Mouse (Mus musculus) kidney, adult 2 months (tissue): ENCODE results near the gene Fam57b. TPM values are rescaled to one million over a fixed set of nuclear protein-coding genes. Genes with fewer than 3 reads are reported as not detected.

Experiments used
- DNase-seq: peaks from one replicate; pipeline ENCODE4 v3.0.0; 2021
- H3K27ac ChIP-seq: fragments of 200-500 bp; 2 replicates; pipeline ENCODE4 v1.5.1; 2012; ENCODE audit warnings: low read depth, low read length, control low read depth, inconsistent platforms; ENCODE audit not compliant: insufficient read depth
- H3K27me3 ChIP-seq: fragments of 200-500 bp; replicated peaks from 2 replicates; pipeline ENCODE4 v1.6.1; 2012; ENCODE audit warnings: mild to moderate bottlenecking, moderate library complexity, low read length, inconsistent platforms; ENCODE audit not compliant: control insufficient read depth, insufficient read depth
- H3K36me3 ChIP-seq: fragments of 200-500 bp; 2 replicates; pipeline ENCODE4 v1.6.1; 2012; ENCODE audit warnings: mild to moderate bottlenecking, moderate library complexity, low read length, inconsistent platforms; ENCODE audit not compliant: control insufficient read depth, insufficient read depth
- H3K4me1 ChIP-seq: fragments of 200-500 bp; 2 replicates; pipeline ENCODE4 v1.6.1; 2011; ENCODE audit warnings: low read length; ENCODE audit not compliant: control insufficient read depth, insufficient read depth
- H3K4me3 ChIP-seq: fragments of 200-500 bp; 2 replicates; pipeline ENCODE4 v1.5.1; 2011; ENCODE audit warnings: mild to moderate bottlenecking, low read depth, low read length, control low read depth; ENCODE audit not compliant: insufficient read depth
- CTCF ChIP-seq: fragments of 200-500 bp; conservative IDR thresholded peaks from 2 replicates; pipeline ENCODE4 v1.5.1; 2011; ENCODE audit warnings: low read depth, mild to moderate bottlenecking, control low read depth, low read length, moderate library complexity, mixed read lengths; ENCODE audit not compliant: insufficient read depth, insufficient read length
- POLR2A ChIP-seq: fragments of 200-500 bp; IDR thresholded peaks from one replicate; pipeline ENCODE4 v1.6.1; 2011; ENCODE audit warnings: low read depth, low read length, control low read depth
- WGBS: fragments of 180-500 bp; shearing (Covaris S2); methylation state at CpG from one replicate; pipeline ENCODE4 v1.1.7; 2018; 5-methylcytosine and 5-hydroxymethylcytosine counted together
- polyA plus RNA-seq: library from polyadenylated mRNA; depleted of rRNA; stranded (reverse); fragments of >200 nt; gene quantifications from 2 replicates; pipeline ENCODE4 v1.2.3, GENCODE M21; 2012

The Fam57b gene
- polyA plus RNA-seq, 1 experiment = 6.3 TPM

GRCm38 (mm10) chr7:126832036-126832598 is 34.6 kb downstream of the Fam57b start:
- H3K27ac ChIP-seq = peak overlapping the region; percentile 57; the same call in 1 of the 2 replicates
- peak; percentile 87 for DNase-seq
- peak; percentile 93 for TF ChIP-seq CTCF
- no peak for TF ChIP-seq POLR2A
- 1% methylated on average over 21 of the region's 21 CpGs for WGBS
- H3K36me3 ChIP-seq = no peaks in the 10 kb centered on the region
- no peaks in the 10 kb centered on the region for H3K27me3 ChIP-seq
- H3K4me3 ChIP-seq = peak overlapping the region; percentile 41
- H3K4me1 ChIP-seq = peaks cover 4% of the 10 kb centered on the region; the same call in 1 of the 2 replicates

- no peaks in the 10 kb centered on the region for H3K36me3 ChIP-seq
- TF ChIP-seq CTCF = no peak
- TF ChIP-seq POLR2A = no peak
- H3K27ac ChIP-seq = no peak overlapping the region
- H3K27me3 ChIP-seq = no peaks in the 10 kb centered on the region
- WGBS = 97% methylated on average over 1 of the region's 1 CpGs
- peaks cover 4% of the 10 kb centered on the region; the same call in 1 of the 2 replicates for H3K4me1 ChIP-seq
- no peak for DNase-seq
- H3K4me3 ChIP-seq = no peak overlapping the region
Measured at GRCm38 (mm10) chr7:126833294-126833693, 35.8 kb downstream of the Fam57b start.

GRCm38 (mm10) chr7:126843276-126843675 is 45.8 kb downstream of the Fam57b start:
- no peaks in the 10 kb centered on the region for H3K4me1 ChIP-seq
- TF ChIP-seq CTCF = no peak
- TF ChIP-seq POLR2A = no peak
- WGBS = 83% methylated on average over 9 of the region's 9 CpGs
- H3K27me3 ChIP-seq = peaks cover 2% of the 10 kb centered on the region
- no peak overlapping the region for H3K4me3 ChIP-seq
- DNase-seq = no peak
- H3K27ac ChIP-seq = no peak overlapping the region
- H3K36me3 ChIP-seq = no peaks in the 10 kb centered on the region

GRCm38 (mm10) chr7:126845516-126845915 is 48.0 kb downstream of the Fam57b start:
- no peak for TF ChIP-seq CTCF
- Histone ChIP-seq H3K27ac (no peak overlapping the region), H3K4me3 (no peak overlapping the region), H3K27me3 (peaks cover 3% of the 10 kb centered on the region), H3K4me1 (no peaks in the 10 kb centered on the region), H3K36me3 (no peaks in the 10 kb centered on the region)
- WGBS = 85% methylated on average over 2 of the region's 2 CpGs
- DNase-seq = no peak

GRCm38 (mm10) chr7:126847116-126847420 is 49.6 kb downstream of the Fam57b start, which contains the start of gene Doc2a:
Gene Doc2a (plus strand): TSS chr7:126847416.
- Histone ChIP-seq H3K27me3 (peaks cover 3% of the 10 kb centered on the region), H3K36me3 (no peaks in the 10 kb centered on the region), H3K27ac (no peak within 1 kb of the TSS), H3K4me1 (no peaks in the 10 kb centered on the region), H3K4me3 (peak within 1 kb of the TSS; percentile 45)
- DNase-seq = no peak
- TF ChIP-seq POLR2A = no peak
- no peak for TF ChIP-seq CTCF
- 62% methylated on average over 4 of the region's 4 CpGs for WGBS

- Histone ChIP-seq H3K4me3 (peak overlapping the region; percentile 45), H3K27ac (no peak overlapping the region), H3K27me3 (peaks cover 3% of the 10 kb centered on the region), H3K36me3 (no peaks in the 10 kb centered on the region), H3K4me1 (no peaks in the 10 kb centered on the region)
- 3% methylated on average over 74 of the region's 74 CpGs for WGBS
- TF ChIP-seq CTCF (no peak), POLR2A (no peak)
- no peak for DNase-seq
Measured at GRCm38 (mm10) chr7:126847421-126848398, 50.2 kb downstream of the Fam57b start.

GRCm38 (mm10) chr7:126848794-126849193 is 51.3 kb downstream of the Fam57b start:
- WGBS = 39% methylated on average over 10 of the region's 10 CpGs
- H3K27ac ChIP-seq = no peak overlapping the region
- no peaks in the 10 kb centered on the region for H3K4me1 ChIP-seq
- H3K4me3 ChIP-seq = no peak overlapping the region
- no peak for DNase-seq
- H3K36me3 ChIP-seq = no peaks in the 10 kb centered on the region
- TF ChIP-seq POLR2A = no peak
- no peak for TF ChIP-seq CTCF
- peaks cover 3% of the 10 kb centered on the region for H3K27me3 ChIP-seq
